Mouse (Mus musculus): ENCODE data around the gene Acot6. TPM values are rescaled to one million over a fixed set of nuclear protein-coding genes. Genes with fewer than 3 reads are reported as not detected.

Gene Acot6
- polyA plus RNA-seq, 2 experiments, result 2.2 to 4.0 TPM

- ATAC-seq (ENCODE audit: low FRiP score, low read depth), result no peak
- H3K9ac ChIP-seq (ENCODE audit: low read depth, low read length, severe bottlenecking), result no peak overlapping the region
- no peaks in the 10 kb centered on the region for H3K27me3 ChIP-seq (ENCODE audit: control insufficient read depth, insufficient read depth, low read length)
- no peak overlapping the region for H3K27ac ChIP-seq (replicated peaks; ENCODE audit: low read depth, low read length)
- WGBS, result 92% methylated on average over 8 of the region's 8 CpGs
- TF ChIP-seq POLR2A (IDR thresholded peaks at IDR 0.05; ENCODE audit: borderline replicate concordance, extremely low read depth, insufficient read depth, insufficient read length), result no peak
- DNase-seq (ENCODE audit: low spot score), result no peak
- peaks cover 22% of the 10 kb centered on the region for H3K36me3 ChIP-seq (ENCODE audit: control insufficient read depth, insufficient read depth, low read length)
- H3K4me1 ChIP-seq (ENCODE audit: control insufficient read depth, insufficient read depth, low read length), result no peaks in the 10 kb centered on the region
- H3K9me3 ChIP-seq (ENCODE audit: control insufficient read depth, low read length), result no peaks in the 10 kb centered on the region
- no peak overlapping the region for H3K4me2 ChIP-seq (replicated peaks; ENCODE audit: low read depth, low read length, severe bottlenecking)
- H3K4me3 ChIP-seq (replicated peaks; ENCODE audit: low read length), result no peak overlapping the region
Observed at GRCm38 (mm10) chr12:84129931-84130330, 29.5 kb downstream of the Acot6 start.

GRCm38 (mm10) chr12:84132265-84132664 lies 31.8 kb downstream of the Acot6 start:
- H3K4me3 ChIP-seq (replicated peaks; ENCODE audit: low read length), result no peak overlapping the region
- no peak overlapping the region for H3K4me2 ChIP-seq (replicated peaks; ENCODE audit: low read depth, low read length, severe bottlenecking)
- 53% methylated on average over 3 of the region's 3 CpGs for WGBS
- no peaks in the 10 kb centered on the region for H3K27me3 ChIP-seq (ENCODE audit: control insufficient read depth, insufficient read depth, low read length)
- no peaks in the 10 kb centered on the region for H3K4me1 ChIP-seq (ENCODE audit: control insufficient read depth, insufficient read depth, low read length)
- H3K36me3 ChIP-seq (ENCODE audit: control insufficient read depth, insufficient read depth, low read length), result peaks cover 37% of the 10 kb centered on the region
- H3K9me3 ChIP-seq (ENCODE audit: control insufficient read depth, low read length), result no peaks in the 10 kb centered on the region
- ATAC-seq (ENCODE audit: low FRiP score, low read depth) (no peak), DNase-seq (ENCODE audit: low spot score) (no peak)
- no peak overlapping the region for H3K27ac ChIP-seq (replicated peaks; ENCODE audit: low read depth, low read length)
- no peak for TF ChIP-seq POLR2A (IDR thresholded peaks at IDR 0.05; ENCODE audit: borderline replicate concordance, extremely low read depth, insufficient read depth, insufficient read length)
- no peak overlapping the region for H3K9ac ChIP-seq (ENCODE audit: low read depth, low read length, severe bottlenecking)

- Histone ChIP-seq H3K4me3 (replicated peaks; ENCODE audit: low read length) (no peak overlapping the region), H3K9me3 (ENCODE audit: control insufficient read depth, low read length) (no peaks in the 10 kb centered on the region), H3K4me1 (ENCODE audit: control insufficient read depth, insufficient read depth, low read length) (no peaks in the 10 kb centered on the region), H3K9ac (ENCODE audit: low read depth, low read length, severe bottlenecking) (no peak overlapping the region), H3K27ac (replicated peaks; ENCODE audit: low read depth, low read length) (no peak overlapping the region), H3K36me3 (ENCODE audit: control insufficient read depth, insufficient read depth, low read length) (peaks cover 31% of the 10 kb centered on the region), H3K4me2 (replicated peaks; ENCODE audit: low read depth, low read length, severe bottlenecking) (no peak overlapping the region), H3K27me3 (ENCODE audit: control insufficient read depth, insufficient read depth, low read length) (no peaks in the 10 kb centered on the region)
- ATAC-seq (ENCODE audit: low FRiP score, low read depth), result no peak
- no peak for TF ChIP-seq POLR2A (IDR thresholded peaks at IDR 0.05; ENCODE audit: borderline replicate concordance, extremely low read depth, insufficient read depth, insufficient read length)
- no peak for DNase-seq (ENCODE audit: low spot score)
- WGBS, result 92% methylated on average over 7 of the region's 7 CpGs
Observed at GRCm38 (mm10) chr12:84137131-84137530, 36.7 kb downstream of the Acot6 start.

DNA sequence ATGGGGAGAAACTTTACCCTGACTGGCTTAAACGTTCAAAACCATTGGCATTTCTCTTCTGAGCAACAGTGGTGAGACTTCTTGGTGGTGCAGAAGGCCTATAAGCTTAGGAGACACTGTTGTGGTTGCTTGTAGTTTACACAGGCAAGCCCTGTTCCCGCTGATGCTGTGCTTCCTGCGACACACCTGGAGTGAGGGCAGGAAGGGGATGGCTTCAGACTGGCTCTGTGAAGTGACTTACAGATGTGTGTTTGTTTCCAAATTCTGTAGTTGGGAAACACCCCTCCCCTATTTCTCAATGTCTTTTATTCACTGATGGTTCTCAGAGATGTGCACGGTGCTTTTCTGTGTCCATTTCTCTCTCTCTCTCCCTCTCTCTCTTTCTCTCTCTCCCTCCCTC lies 39.7 kb downstream of the Acot6 start:
- Histone ChIP-seq H3K9me3 (ENCODE audit: control insufficient read depth, low read length) (no peaks in the 10 kb centered on the region), H3K36me3 (ENCODE audit: control insufficient read depth, insufficient read depth, low read length) (peaks cover 36% of the 10 kb centered on the region), H3K27me3 (ENCODE audit: control insufficient read depth, insufficient read depth, low read length) (no peaks in the 10 kb centered on the region), H3K4me2 (replicated peaks; ENCODE audit: low read depth, low read length, severe bottlenecking) (no peak overlapping the region), H3K9ac (ENCODE audit: low read depth, low read length, severe bottlenecking) (no peak overlapping the region), H3K27ac (replicated peaks; ENCODE audit: low read depth, low read length) (no peak overlapping the region), H3K4me3 (replicated peaks; ENCODE audit: low read length) (no peak overlapping the region), H3K4me1 (ENCODE audit: control insufficient read depth, insufficient read depth, low read length) (no peaks in the 10 kb centered on the region)
- WGBS, result 69% methylated on average over 4 of the region's 4 CpGs
- TF ChIP-seq POLR2A (IDR thresholded peaks at IDR 0.05; ENCODE audit: borderline replicate concordance, extremely low read depth, insufficient read depth, insufficient read length), result no peak
- DNase-seq (ENCODE audit: low spot score), result no peak
- no peak for ATAC-seq (ENCODE audit: low FRiP score, low read depth)

- Histone ChIP-seq H3K36me3 (ENCODE audit: control insufficient read depth, insufficient read depth, low read length) (peaks cover 34% of the 10 kb centered on the region), H3K4me1 (ENCODE audit: control insufficient read depth, insufficient read depth, low read length) (no peaks in the 10 kb centered on the region), H3K27ac (replicated peaks; ENCODE audit: low read depth, low read length) (no peak overlapping the region), H3K27me3 (ENCODE audit: control insufficient read depth, insufficient read depth, low read length) (no peaks in the 10 kb centered on the region), H3K4me2 (replicated peaks; ENCODE audit: low read depth, low read length, severe bottlenecking) (no peak overlapping the region), H3K9me3 (ENCODE audit: control insufficient read depth, low read length) (no peaks in the 10 kb centered on the region), H3K9ac (ENCODE audit: low read depth, low read length, severe bottlenecking) (no peak overlapping the region), H3K4me3 (replicated peaks; ENCODE audit: low read length) (no peak overlapping the region)
- WGBS, result 88% methylated on average over 4 of the region's 4 CpGs
- ATAC-seq (ENCODE audit: low FRiP score, low read depth) (no peak), DNase-seq (ENCODE audit: low spot score) (no peak)
- TF ChIP-seq POLR2A (IDR thresholded peaks at IDR 0.05; ENCODE audit: borderline replicate concordance, extremely low read depth, insufficient read depth, insufficient read length), result no peak
Observed at GRCm38 (mm10) chr12:84141271-84141670, 40.8 kb downstream of the Acot6 start.
